Mouse (Mus musculus) induced T-regulatory cell, adult 2 months (primary cell): Measurements from ENCODE around the gene Mapkbp1.

ENCODE experiments used
- DNase-seq: peaks from one replicate; pipeline ENCODE4 v3.0.0-alpha.2; 2012; ENCODE audit warnings: low read depth

Gene Mapkbp1

GRCm38 (mm10) chr2:119972537-119972879, at the start of gene Mapkbp1:
Gene Mapkbp1, plus strand, starts transcription at chr2:119972699.
- DNase-seq, result no peak

DNA sequence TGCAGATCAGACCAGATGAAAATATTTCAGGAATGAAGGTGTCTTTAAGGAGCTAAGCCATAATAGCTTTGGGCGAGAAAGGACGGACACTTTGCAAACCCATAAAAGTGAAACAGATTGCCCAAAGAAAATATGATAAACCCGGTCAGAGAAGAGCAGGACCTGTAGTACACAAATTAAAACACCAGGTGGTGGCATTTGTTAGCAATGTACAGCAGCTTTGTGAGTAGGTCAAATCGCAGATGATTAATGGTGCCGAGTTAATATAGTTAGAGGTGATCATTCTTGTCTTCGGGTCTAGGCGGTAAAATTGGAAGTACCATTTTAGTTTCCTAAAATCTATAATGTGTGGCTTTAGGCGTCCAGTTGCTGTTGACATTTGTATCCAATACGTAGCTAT, 1.9 kb upstream of the Mapkbp1 start:
- peak; percentile 85 for DNase-seq

- peak; percentile 20 for DNase-seq
Observed at GRCm38 (mm10) chr2:119971316-119971715, 1.2 kb upstream of the Mapkbp1 start.

GRCm38 (mm10) chr2:119971837-119972536, 512 bp upstream of the Mapkbp1 start:
- peak; percentile 96 for DNase-seq

DNA sequence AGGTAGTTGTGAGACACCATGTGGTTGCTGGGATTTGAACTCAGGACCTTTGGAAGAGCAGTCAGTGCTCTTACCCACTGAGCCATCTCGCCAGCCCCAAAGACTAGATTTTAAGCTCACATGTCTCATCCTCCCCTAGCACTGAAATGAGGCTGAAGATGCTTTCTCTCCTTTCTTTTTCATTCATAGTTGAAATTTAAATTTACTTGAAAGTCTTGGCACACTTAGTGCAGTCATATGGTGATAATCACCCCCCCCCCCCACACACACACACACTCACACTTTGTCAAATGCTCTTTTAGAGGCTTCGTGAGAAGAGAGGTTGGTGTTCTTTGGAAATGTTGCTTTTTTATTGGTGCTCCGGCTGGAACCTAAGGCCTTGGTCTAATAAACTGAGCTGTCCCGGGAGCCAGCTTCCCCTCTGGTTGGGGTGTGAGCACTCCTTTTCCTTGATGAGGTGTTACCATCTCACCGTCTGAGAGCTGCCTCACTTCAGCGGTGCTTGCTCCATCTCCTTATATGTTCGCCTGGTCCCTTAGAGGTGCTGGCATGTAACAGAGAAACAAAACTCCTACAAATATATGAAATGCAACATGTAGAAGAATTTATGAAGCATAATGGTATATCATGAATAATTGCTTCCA, 8.0 kb downstream of the Mapkbp1 start:
- no peak for DNase-seq

DNA sequence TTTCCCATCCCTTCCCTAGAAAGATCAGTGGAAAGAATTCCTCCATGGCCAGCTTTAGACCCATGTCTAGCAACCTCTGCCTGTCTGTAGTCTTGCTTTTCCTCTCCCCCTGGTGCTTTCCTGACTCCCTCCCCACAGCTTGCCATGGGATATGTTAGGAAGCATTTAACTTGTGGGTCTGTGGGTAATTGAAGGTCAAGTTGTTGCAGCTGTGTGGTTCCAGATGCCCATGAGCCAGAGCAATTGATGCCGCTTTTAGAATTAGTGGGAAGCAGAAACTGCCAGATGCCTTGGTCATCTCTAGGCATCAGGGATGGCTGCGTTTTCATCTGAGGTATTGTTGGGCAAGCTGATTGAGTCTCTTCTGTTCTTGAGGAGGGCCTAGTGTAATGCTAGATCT, 9.1 kb downstream of the Mapkbp1 start:
- no peak for DNase-seq

- no peak for DNase-seq
Observed at GRCm38 (mm10) chr2:119985871-119986270, 13.4 kb downstream of the Mapkbp1 start.

- no peak for DNase-seq
Observed at GRCm38 (mm10) chr2:119986369-119986768, 13.9 kb downstream of the Mapkbp1 start.

DNA sequence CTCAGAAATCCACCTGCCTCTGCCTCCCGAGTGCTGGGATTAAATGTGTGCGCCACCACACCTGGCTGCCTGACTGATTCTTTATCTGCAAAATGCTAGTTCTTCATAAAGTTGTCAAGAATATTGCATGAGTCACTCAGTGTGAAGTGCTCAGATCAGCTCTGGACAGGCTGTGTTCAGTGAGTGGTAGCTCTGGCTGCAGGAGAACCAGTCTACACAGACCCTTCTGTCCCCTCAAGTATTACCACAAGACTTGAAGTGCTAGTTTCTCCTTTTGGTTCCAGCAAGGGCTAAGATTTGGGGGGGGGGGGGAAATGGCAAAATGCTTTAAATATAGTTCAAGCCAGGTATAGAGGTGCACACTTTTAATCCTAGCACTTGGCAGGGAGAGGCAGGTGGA, 14.9 kb downstream of the Mapkbp1 start:
- no peak for DNase-seq

GRCm38 (mm10) chr2:119988952-119989351, 16.5 kb downstream of the Mapkbp1 start:
- DNase-seq, result no peak

DNA sequence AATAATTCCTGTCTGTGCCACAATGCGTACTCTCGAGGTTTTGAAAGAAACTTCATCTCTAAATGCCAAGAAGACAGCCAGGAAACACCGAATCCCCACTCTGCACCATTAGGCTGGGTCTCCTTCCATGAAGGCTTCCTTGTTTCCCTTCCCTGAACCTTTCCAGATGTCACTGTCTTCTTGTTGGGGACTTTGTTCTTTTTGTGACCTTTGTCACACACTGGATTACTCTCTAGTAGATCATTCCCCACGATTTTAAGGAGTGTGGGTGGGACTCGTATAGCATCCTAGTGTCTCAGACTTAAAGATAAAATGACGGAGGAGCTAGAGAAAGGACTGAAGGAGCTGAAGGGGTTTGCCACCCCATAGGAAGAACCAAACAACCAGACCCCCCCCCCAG, 18.4 kb downstream of the Mapkbp1 start:
- no peak for DNase-seq

- no peak for DNase-seq
Observed at GRCm38 (mm10) chr2:119992349-119992748, 19.9 kb downstream of the Mapkbp1 start.

DNA sequence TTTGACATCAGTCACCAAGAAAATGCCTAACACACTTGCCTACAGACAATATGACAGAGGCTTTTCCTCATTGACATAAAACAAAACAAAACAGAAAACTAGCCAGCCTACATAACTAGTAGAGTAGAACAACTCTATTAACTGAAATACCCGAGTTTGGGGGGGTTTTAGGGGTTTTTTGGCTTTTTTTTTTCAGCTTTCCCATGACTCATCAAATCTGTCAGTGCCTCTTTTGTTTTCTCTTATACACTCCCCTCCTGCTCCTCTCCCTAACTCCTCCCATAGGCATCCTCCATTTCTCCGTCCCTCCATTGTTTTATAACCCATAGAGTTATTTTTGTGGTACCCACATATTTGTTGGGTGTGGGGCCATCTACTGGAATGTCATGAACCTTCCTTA, 21.0 kb downstream of the Mapkbp1 start:
- no peak for DNase-seq

DNA sequence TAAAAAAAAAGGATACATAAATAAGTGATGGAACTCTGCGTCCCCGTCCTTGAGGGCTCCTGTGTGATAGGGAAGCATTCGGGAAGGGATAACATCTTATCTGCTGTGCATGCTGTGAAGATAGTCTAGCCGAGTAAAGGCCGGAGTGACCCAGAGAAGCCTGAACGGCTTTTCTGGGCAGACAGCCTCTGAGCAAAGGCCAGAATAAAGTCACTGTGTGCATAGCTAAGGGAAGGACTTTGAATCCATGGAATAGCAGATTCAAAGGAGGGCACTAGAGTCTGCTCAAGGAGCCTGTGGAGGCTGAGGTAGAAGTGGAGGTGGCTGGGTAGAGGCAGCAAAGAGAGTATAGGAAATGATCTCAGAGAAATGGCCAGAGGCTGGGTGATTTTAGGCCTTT, 22.3 kb downstream of the Mapkbp1 start:
- DNase-seq, result no peak

GRCm38 (mm10) chr2:119995391-119996281, 23.1 kb downstream of the Mapkbp1 start:
- DNase-seq, result no peak

DNA sequence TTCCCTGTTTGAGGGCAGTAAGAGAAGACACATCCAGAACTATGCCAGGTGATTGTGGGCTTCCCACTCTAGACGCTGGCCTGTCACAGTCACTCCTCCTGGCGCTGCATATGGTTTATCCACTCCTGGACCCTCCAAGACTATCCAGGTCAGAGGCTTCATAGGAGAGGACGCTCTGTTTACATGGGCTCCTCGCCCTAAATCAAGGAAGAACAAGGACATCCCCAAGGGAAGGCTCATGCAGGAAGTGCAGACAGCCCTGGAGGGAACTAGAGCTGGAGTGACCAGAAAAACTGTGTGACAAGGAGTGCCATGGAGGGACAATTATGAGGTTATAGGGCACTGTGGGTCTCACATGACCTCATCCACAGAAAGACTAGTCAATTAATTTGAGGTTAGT, 24.9 kb downstream of the Mapkbp1 start:
- DNase-seq, result no peak

GRCm38 (mm10) chr2:119999731-120000130, 27.2 kb downstream of the Mapkbp1 start:
- no peak for DNase-seq

- DNase-seq, result no peak
Observed at GRCm38 (mm10) chr2:120000882-120001584, 28.5 kb downstream of the Mapkbp1 start.

DNA sequence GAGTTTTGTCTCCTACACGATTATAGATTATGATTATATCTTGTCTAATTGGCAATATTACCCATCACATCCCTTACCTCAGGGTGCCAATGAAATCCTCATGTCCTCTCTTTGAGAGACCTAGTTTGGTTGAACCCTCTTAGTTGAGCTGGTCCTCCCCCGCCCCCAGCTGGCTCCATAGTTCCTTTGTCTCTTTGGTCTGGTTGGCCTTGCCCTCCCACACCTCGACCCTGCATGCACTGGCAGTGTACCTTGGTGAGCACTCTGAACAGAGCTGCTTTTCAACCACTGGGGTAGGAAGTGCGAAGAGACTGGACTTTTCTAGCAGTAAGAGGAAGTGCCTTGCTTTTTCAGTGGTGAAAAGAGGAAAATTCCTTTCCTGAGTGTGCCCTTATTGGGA, 29.5 kb downstream of the Mapkbp1 start:
- no peak for DNase-seq

- peak; percentile 44 for DNase-seq
Observed at GRCm38 (mm10) chr2:120003970-120004369, 31.5 kb downstream of the Mapkbp1 start.

DNA sequence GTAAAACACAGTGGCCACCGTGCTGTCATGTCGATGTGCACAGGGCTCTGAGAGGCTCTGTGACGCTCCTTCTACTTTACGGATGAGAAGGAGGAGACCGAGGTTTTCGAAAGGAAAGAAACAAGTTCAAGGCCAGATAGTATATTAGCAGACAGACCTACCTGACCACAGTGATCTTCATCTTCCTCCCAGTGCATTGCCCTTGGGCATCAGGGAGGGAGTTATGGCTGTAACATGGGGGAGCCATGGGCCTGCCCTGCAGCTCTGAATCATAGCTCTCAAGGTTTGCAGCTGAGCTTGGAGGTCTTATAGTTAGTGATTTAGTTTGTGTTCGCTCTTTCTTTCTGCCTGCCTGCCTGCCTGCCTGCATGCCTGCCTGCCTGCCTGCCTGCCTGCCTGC, 34.2 kb downstream of the Mapkbp1 start:
- DNase-seq, result no peak

DNA sequence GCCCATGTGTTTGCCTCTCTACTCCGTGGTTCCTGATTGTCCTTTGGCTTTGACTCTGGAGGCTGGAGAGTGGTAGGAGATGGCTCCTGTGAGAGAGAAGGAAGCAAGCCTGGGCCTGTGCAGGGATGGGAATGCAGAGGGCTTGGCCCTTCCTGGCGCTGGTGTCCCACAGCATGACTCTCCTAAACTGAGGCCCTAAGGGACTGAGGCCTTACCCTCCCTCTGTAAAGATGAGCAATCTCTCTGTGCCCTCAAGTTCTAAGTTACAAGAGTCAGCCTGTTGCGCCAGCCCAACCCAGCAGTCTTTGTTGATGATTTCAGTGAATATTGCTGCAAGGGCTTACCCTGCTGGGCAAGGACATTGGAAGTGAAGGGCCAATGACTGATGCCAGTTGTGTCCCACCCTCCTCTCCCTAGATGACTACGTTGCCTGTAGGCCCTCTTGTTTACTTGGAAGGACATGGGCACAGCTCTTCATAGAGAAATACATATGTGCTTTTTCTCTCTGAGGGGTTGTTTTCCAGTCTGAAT, 35.2 kb downstream of the Mapkbp1 start:
- no peak for DNase-seq
